ENCODE assay signal across 14 mouse cellular contexts in the genomic region with DNA sequence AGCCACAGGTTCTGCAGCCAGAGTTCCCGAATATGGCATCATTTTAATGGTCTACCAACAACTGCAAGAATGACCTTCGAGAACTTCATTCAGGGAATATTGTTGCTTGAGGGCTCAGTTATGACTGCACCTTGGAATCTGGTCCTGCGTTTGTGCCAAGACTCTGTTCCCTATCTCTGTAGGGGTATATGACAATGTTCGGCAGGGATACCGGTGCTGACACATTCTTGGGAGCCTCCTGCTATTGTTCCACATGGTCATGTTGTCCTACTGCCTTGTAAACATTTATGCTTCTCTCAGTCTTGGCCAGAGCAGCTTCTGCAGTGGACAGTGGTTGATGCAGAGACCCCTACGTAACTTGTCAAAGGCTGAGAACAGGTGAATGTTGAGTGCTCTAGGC.
"Had no signal": no experiment of that assay in that cellular context is flagged by ENCODE, and none has a peak within 500 bp of the region (broad histone marks: within the 10 kb centered on the region; RNA-seq: fewer than 3 reads in every experiment).

No protein-coding gene starts in this region.

- H3K4me3 ChIP-seq: liver, embryonic 12.5 days; midbrain, embryonic 10.5 days; midbrain, embryonic 12.5 days; myocyte; neural tube, embryonic 13.5 days; neural tube, embryonic 15.5 days; stomach, embryonic 15.5 days had no signal

- H3K4me1 ChIP-seq: liver, embryonic 12.5 days; midbrain, embryonic 10.5 days; midbrain, embryonic 12.5 days; stomach, embryonic 15.5 days had no signal

- DNase-seq: lung, embryonic 14.5 days; midbrain, embryonic 14.5 days; retina, postnatal 1 day; right cerebral cortex, adult 18-20 months; right cerebral cortex, postnatal 25 days; right cerebral cortex, postnatal 4 days; spleen, adult 18-20 months had no signal
